Mouse (Mus musculus) kidney, embryonic 14.5 days (tissue): ENCODE measurements around the gene Neurl1b. TPM values are rescaled to one million over a fixed set of nuclear protein-coding genes. Genes with fewer than 3 reads are reported as not detected.

Experiments used
- ATAC-seq: fragments of 200-750 bp; cut with Nextera tagmentation; 2 replicates; pipeline ENCODE4 v1.8.0; 2017; ENCODE audit warnings: moderate number of reproducible peaks, mild to moderate bottlenecking, moderate TSS enrichment, moderate library complexity; ENCODE audit not compliant: low FRiP score, low TSS enrichment
- H3K27ac ChIP-seq: fragments of 300-500 bp; sonication (generic); 2 replicates; pipeline ENCODE4 v1.5.1; 2014; ENCODE audit warnings: low read depth, mild to moderate bottlenecking, low read length, moderate library complexity, mixed read lengths
- H3K27me3 ChIP-seq: fragments of 300-500 bp; sonication (generic); 2 replicates; pipeline ENCODE4 v1.6.1; 2014; ENCODE audit warnings: mild to moderate bottlenecking, low read length; ENCODE audit not compliant: control insufficient read depth, insufficient read depth
- H3K36me3 ChIP-seq: fragments of 300-500 bp; sonication (generic); 2 replicates; pipeline ENCODE4 v1.6.1; 2014; ENCODE audit warnings: low read length, mixed read lengths; ENCODE audit not compliant: control insufficient read depth, insufficient read depth
- H3K4me1 ChIP-seq: fragments of 300-500 bp; sonication (generic); 2 replicates; pipeline ENCODE4 v1.6.1; 2014; ENCODE audit warnings: low read length, mixed read lengths; ENCODE audit not compliant: control insufficient read depth, insufficient read depth
- H3K4me2 ChIP-seq: fragments of 300-500 bp; sonication (generic); replicated peaks from 2 replicates; pipeline ENCODE4 v1.6.1; 2014; ENCODE audit warnings: low read depth, mild to moderate bottlenecking, low read length
- H3K4me3 ChIP-seq: fragments of 300-500 bp; sonication (generic); 2 replicates; pipeline ENCODE4 v1.5.1; 2014; ENCODE audit warnings: mild to moderate bottlenecking, low read length
- H3K9ac ChIP-seq: fragments of 300-500 bp; sonication (generic); 2 replicates; pipeline ENCODE4 v1.6.1; 2014; ENCODE audit warnings: low read depth, mild to moderate bottlenecking, low read length, moderate library complexity
- H3K9me3 ChIP-seq: fragments of 300-500 bp; sonication (generic); 2 replicates; pipeline ENCODE4 v1.6.1; 2016; ENCODE audit warnings: low read length; ENCODE audit not compliant: control insufficient read depth
- WGBS: fragments of 180-500 bp; shearing (Covaris S2); extraction: QIAGEN DNeasy Blood & Tissue Kit; methylation state at CpG from one replicate; pipeline ENCODE4 v1.1.7; 2014; 5-methylcytosine and 5-hydroxymethylcytosine counted together
- polyA plus RNA-seq: library from polyadenylated mRNA; unstranded; fragments of >200 nt; fragmentation: Nextera tagmentation; extraction: Ambion mirVana; gene quantifications from 2 replicates; pipeline ENCODE4 v1.2.1, GENCODE M21; 2014

Gene Neurl1b
- polyA plus RNA-seq, 1 experiment from 2014 or later = 1.6 TPM

- H3K36me3 ChIP-seq = no peaks in the 10 kb centered on the region
- no peak overlapping the region for H3K4me3 ChIP-seq
- H3K9me3 ChIP-seq = no peaks in the 10 kb centered on the region
- ATAC-seq = peak; percentile 64; the same call in 1 of the 2 replicates
- H3K4me2 ChIP-seq = no peak overlapping the region
- H3K27me3 ChIP-seq = no peaks in the 10 kb centered on the region
- H3K9ac ChIP-seq = no peak overlapping the region
- H3K4me1 ChIP-seq = peaks cover 10% of the 10 kb centered on the region; the same call in 1 of the 2 replicates
- H3K27ac ChIP-seq = no peak overlapping the region
Measured at GRCm38 (mm10) chr17:26457506-26457905, 42.9 kb downstream of the Neurl1b start.

- no peak overlapping the region for H3K27ac ChIP-seq
- no peaks in the 10 kb centered on the region for H3K27me3 ChIP-seq
- H3K9me3 ChIP-seq = no peaks in the 10 kb centered on the region
- ATAC-seq = no peak
- H3K9ac ChIP-seq = no peak overlapping the region
- no peaks in the 10 kb centered on the region for H3K36me3 ChIP-seq
- 53% methylated on average over 7 of the region's 7 CpGs for WGBS
- H3K4me3 ChIP-seq = no peak overlapping the region
- H3K4me2 ChIP-seq = no peak overlapping the region
- H3K4me1 ChIP-seq = 0 out of 2 replicates have a peak, but pooled peaks cover 10% of the 10 kb centered on the region
Measured at GRCm38 (mm10) chr17:26458049-26458448, 43.4 kb downstream of the Neurl1b start.

DNA sequence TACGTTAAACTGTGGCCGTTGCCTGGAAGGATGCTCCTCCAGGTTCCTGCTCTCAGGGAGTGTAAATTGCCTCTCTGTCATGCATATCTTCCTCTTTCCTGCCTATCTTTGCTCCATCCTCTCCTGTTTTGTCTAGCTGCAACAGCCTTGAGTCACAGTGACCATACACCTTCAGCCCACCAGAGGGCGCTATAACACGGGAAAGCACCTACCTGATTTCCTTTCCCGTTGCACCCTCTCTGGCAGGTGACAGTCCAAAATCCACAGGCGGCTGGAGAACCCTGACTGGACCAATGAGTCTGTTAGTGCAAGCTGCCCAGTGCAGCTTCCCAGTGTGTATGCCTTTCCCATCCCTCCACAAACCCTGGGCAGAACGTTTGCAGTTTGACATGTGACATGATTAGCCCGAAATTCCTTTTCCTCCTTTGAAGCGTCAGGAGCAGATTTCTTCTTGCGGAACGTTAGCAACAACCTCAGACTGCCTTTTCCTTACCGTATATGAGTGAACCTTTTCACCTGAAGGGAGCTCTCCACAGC lies 48.1 kb downstream of the Neurl1b start:
- Histone ChIP-seq H3K9me3 (no peaks in the 10 kb centered on the region), H3K27me3 (no peaks in the 10 kb centered on the region), H3K4me3 (no peak overlapping the region), H3K9ac (no peak overlapping the region), H3K4me1 (0 out of 2 replicates have a peak, but pooled peaks cover under 1% of the 10 kb centered on the region), H3K27ac (no peak overlapping the region), H3K36me3 (no peaks in the 10 kb centered on the region), H3K4me2 (no peak overlapping the region)
- ATAC-seq = no peak
- WGBS = 25% methylated on average over 12 of the region's 12 CpGs

DNA sequence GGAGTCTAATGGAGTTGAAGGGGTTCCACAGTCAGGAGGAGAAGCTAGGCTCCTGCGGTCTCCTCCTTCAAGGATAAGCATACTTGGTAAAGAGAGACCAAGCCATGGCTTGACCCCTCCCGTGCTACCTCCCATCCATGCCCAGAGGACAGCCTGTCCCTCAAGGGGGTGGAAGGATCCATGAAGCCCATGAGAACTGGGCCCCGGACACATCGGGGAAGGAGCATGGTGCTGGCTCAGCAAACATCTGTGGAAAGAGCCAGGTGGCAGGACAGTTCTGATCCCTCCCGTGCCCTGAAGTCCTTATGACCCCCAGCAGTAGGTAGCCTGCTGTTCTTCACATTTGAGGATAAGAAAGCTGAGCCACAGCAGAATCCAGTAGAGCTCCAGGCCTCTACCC lies 48.8 kb downstream of the Neurl1b start:
- no peak overlapping the region for H3K9ac ChIP-seq

DNA sequence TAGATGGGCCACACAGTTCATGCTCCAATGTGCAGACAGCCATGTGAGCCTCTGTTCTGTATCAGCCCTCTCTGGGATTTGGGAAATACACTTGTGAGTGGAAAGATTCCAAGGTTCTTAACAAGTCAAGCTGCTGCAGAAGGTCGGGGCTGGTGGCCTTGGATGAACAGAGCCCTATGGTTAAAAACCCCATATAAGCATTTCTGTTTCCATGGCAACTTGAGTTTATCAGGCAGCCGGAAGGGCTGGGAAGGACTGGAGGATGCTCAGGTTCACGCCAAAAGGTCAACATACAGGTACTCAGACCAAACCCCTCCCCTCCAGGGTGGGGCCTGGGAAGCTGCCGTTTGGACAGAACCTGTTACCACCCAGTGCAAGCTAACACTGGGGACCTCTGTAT lies 49.4 kb downstream of the Neurl1b start:
- no peak overlapping the region for H3K9ac ChIP-seq
- H3K27ac ChIP-seq = no peak overlapping the region
- no peak overlapping the region for H3K4me2 ChIP-seq
- H3K9me3 ChIP-seq = no peaks in the 10 kb centered on the region
- H3K4me1 ChIP-seq = no peaks in the 10 kb centered on the region
- 51% methylated on average over 4 of the region's 4 CpGs for WGBS
- H3K4me3 ChIP-seq = no peak overlapping the region
- H3K36me3 ChIP-seq = no peaks in the 10 kb centered on the region
- no peaks in the 10 kb centered on the region for H3K27me3 ChIP-seq
- no peak for ATAC-seq

More for the DNA sequence above, 48.8 kb downstream of the Neurl1b start:
- Histone ChIP-seq H3K9me3 (no peaks in the 10 kb centered on the region), H3K4me1 (no peaks in the 10 kb centered on the region), H3K4me2 (no peak overlapping the region), H3K4me3 (no peak overlapping the region), H3K27me3 (no peaks in the 10 kb centered on the region), H3K36me3 (no peaks in the 10 kb centered on the region), H3K27ac (no peak overlapping the region)
- ATAC-seq = no peak
- 86% methylated on average over 5 of the region's 5 CpGs for WGBS

- Histone ChIP-seq H3K36me3 (no peaks in the 10 kb centered on the region), H3K4me3 (no peak overlapping the region), H3K27me3 (no peaks in the 10 kb centered on the region), H3K4me1 (no peaks in the 10 kb centered on the region), H3K27ac (no peak overlapping the region), H3K9me3 (no peaks in the 10 kb centered on the region), H3K9ac (no peak overlapping the region; the same call in 1 of the 2 replicates), H3K4me2 (peak overlapping the region; percentile 8; the same call in 1 of the 2 replicates)
- WGBS = 74% methylated on average over 9 of the region's 9 CpGs
- no peak for ATAC-seq
Measured at GRCm38 (mm10) chr17:26464481-26464880, 49.9 kb downstream of the Neurl1b start.

DNA sequence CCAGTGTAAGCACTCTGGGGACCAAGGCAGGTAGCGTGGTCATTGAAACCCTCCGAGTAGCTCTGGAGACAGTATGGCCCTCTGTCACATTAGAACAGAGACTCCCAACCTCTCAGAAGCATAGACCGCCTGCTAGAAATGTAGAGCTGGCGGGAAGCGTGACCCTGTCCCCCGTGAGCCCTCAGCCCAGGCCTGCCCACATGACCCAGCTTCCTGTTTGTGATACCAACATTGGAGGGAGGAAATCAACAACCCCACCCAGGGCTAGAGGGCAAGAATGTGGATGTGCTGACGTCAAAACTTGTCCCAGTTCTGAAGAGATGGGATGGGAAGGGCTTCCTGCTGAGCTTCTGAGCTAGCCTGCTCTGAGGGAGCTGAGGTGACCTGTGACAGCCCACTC lies 50.3 kb downstream of the Neurl1b start:
- 58% methylated on average over 7 of the region's 7 CpGs for WGBS
- H3K9me3 ChIP-seq = no peaks in the 10 kb centered on the region
- H3K36me3 ChIP-seq = no peaks in the 10 kb centered on the region
- H3K4me2 ChIP-seq = peak overlapping the region; percentile 8; the same call in 1 of the 2 replicates
- ATAC-seq = peak; percentile 25; the same call in 1 of the 2 replicates
- H3K4me1 ChIP-seq = no peaks in the 10 kb centered on the region
- H3K4me3 ChIP-seq = no peak overlapping the region
- H3K27me3 ChIP-seq = no peaks in the 10 kb centered on the region
- H3K27ac ChIP-seq = no peak overlapping the region
- H3K9ac ChIP-seq = no peak overlapping the region

DNA sequence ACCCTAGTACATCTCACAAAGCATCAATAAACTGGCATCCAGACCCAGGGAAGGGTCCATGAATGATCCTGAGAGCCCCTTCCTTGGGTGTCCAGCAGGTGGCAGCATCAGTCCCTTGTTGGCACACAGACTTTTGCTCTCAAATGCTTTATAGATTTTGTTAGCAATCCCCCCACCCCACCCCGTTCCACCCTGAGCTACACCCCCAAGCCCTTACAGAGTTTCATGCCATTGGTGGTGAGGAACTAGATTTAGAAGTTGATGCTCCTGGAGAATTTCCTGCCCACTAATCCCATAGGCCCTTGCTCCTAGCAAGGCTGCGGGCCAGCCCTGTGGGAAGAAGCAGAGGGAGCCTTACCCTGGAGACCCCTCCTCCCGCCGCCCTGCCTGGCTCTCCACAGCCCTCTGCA lies 52.1 kb downstream of the Neurl1b start:
- Histone ChIP-seq H3K27ac (no peak overlapping the region), H3K4me3 (no peak overlapping the region), H3K36me3 (no peaks in the 10 kb centered on the region), H3K9ac (no peak overlapping the region), H3K27me3 (no peaks in the 10 kb centered on the region), H3K4me1 (no peaks in the 10 kb centered on the region), H3K9me3 (no peaks in the 10 kb centered on the region), H3K4me2 (0 out of 2 replicates have a peak overlapping the region, but pooled peaks have one; percentile 3)
- WGBS = 2% methylated on average over 4 of the region's 4 CpGs
- peak; percentile 71 for ATAC-seq

GRCm38 (mm10) chr17:26467619-26468018 lies 53.0 kb downstream of the Neurl1b start:
- WGBS = 85% methylated on average over 4 of the region's 4 CpGs

More at GRCm38 (mm10) chr17:26467619-26468018, 53.0 kb downstream of the Neurl1b start:
- ATAC-seq = no peak
- no peak overlapping the region for H3K4me2 ChIP-seq
- H3K4me1 ChIP-seq = no peaks in the 10 kb centered on the region
- no peaks in the 10 kb centered on the region for H3K27me3 ChIP-seq
- no peak overlapping the region for H3K9ac ChIP-seq
- H3K36me3 ChIP-seq = no peaks in the 10 kb centered on the region
- H3K9me3 ChIP-seq = no peaks in the 10 kb centered on the region
- no peak overlapping the region for H3K4me3 ChIP-seq
- H3K27ac ChIP-seq = no peak overlapping the region
